Mouse (Mus musculus) thymus, adult 2 months (tissue): ENCODE measurements around the gene Mphosph10.

Source experiments
- CTCF ChIP-seq: fragments of 200-500 bp; IDR thresholded peaks from 2 replicates; pipeline ENCODE4 v1.5.1; 2012; ENCODE audit warnings: mild to moderate bottlenecking, control low read depth, low read length, moderate library complexity, borderline replicate concordance; ENCODE audit not compliant: control insufficient read depth, poor library complexity, insufficient read depth; ENCODE audit errors: extremely low read depth
- POLR2A ChIP-seq: fragments of 200-500 bp; IDR thresholded peaks from 2 replicates; pipeline ENCODE4 v1.6.1; 2012; ENCODE audit warnings: mild to moderate bottlenecking, low read length, control low read depth, moderate library complexity; ENCODE audit not compliant: control insufficient read depth, poor library complexity, insufficient read depth; ENCODE audit errors: extremely low read depth

DNA sequence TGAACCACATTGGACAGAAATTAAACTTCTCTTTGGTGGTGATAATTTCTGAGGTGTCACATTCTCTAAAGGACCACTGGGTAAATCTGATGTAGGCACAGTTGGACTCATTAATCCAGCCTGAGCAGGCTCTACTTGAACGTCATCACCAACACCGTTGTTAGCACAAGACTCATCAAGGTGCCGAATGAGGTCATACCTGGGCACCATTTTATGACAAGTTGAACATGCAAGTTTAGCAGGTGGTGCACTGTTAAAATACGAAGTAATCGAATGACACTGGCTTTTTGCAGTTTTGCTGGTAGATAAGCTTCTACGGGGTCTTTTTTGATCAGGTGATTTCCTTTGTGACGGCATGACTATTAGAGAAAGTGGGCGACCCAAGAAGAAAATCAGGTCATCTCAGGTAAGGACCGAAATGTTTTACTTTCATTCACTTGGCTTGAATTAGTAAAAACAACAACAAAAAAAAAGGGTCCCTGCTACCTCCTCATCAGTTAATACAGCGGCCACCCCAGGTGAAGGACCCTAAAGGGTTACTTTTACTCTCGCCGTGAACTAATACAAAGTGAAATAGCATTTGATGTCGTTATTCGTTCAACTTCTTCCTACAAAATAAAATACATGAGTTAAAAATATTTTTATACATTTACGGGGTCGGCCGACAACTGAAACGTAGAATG is 18.8 kb downstream of the Mphosph10 start:
- TF ChIP-seq CTCF = no peak
- TF ChIP-seq POLR2A = no peak
